In genomic region chr6:119430508-119430907, GRCm38 (mm10) we compare ENCODE assay signal across 8 mouse cellular contexts. TPM values are rescaled to one million over a fixed set of nuclear protein-coding genes. Genes with fewer than 3 reads are reported as not detected.
DNase-seq lines count a peak whose midpoint lies in the region; ATAC-seq and TF ChIP-seq lines count a peak whose summit lies in the region.

No protein-coding gene starts in this region.

- no peak for ATAC-seq in heart, embryonic 12.5 days (ENCODE audit: insufficient number of reproducible peaks, low FRiP score)

- peak; percentile 76 for DNase-seq in heart, adult 8-10 months (ENCODE audit: low spot score)
- peak; percentile 51 to 62 for DNase-seq in B cell, adult 2 months
- peak; percentile 69 to 70 for DNase-seq in adrenal gland, adult 18-20 months (ENCODE audit: low spot score in 2 of 2)
- peak; percentile 40 to 59 for DNase-seq in frontal cortex, postnatal 25 days (ENCODE audit: low spot score in 2 of 2)
- peak; percentile 89 for DNase-seq in kidney, adult 9 months
- DNase-seq in lung, adult 2 months = peak; percentile 71
- DNase-seq in splenic B cell, adult 2 months (ENCODE audit: low read depth, low spot score) = peak; percentile 52

- H3K4me2 ChIP-seq in heart, embryonic 12.5 days = no peak overlapping the region

- no peak overlapping the region for H3K9ac ChIP-seq in heart, embryonic 12.5 days

- no peak for TF ChIP-seq POLR2A in lung, adult 2 months (IDR thresholded peaks at IDR 0.05; ENCODE audit: borderline replicate concordance, extremely low read depth, low read depth, low read length)

- peaks cover 5% of the 10 kb centered on the region for H3K4me1 ChIP-seq in heart, embryonic 12.5 days (replicated peaks)
- peaks cover 2% of the 10 kb centered on the region; the same call in 1 of the 2 replicates for H3K4me1 ChIP-seq in lung, adult 2 months (ENCODE audit: control insufficient read depth, insufficient read depth, low read length)

- H3K27me3 ChIP-seq in heart, embryonic 12.5 days (replicated peaks) = no peaks in the 10 kb centered on the region
- no peaks in the 10 kb centered on the region for H3K27me3 ChIP-seq in splenic B cell, adult 2 months (ENCODE audit: control insufficient read depth, insufficient read depth, low read length, poor library complexity, severe bottlenecking)

- H3K4me3 ChIP-seq in heart, embryonic 12.5 days = no peak overlapping the region
- no peak overlapping the region for H3K4me3 ChIP-seq in lung, adult 2 months (replicated peaks; ENCODE audit: extremely low read depth, low read depth, low read length)

- no peak overlapping the region for H3K27ac ChIP-seq in heart, embryonic 12.5 days (ENCODE audit: poor library complexity, severe bottlenecking)

- no peaks in the 10 kb centered on the region; the same call in 1 of the 2 replicates for H3K36me3 ChIP-seq in heart, embryonic 12.5 days
- H3K36me3 ChIP-seq in splenic B cell, adult 2 months (ENCODE audit: control insufficient read depth, insufficient read depth, low read length, poor library complexity, severe bottlenecking) = no peaks in the 10 kb centered on the region

- WGBS in heart, embryonic 12.5 days = 27% methylated on average over 2 of the region's 2 CpGs
- WGBS in lung, adult 2 months = 20% methylated on average over 2 of the region's 2 CpGs

- TF ChIP-seq CTCF in lung, adult 2 months (IDR thresholded peaks at IDR 0.05; ENCODE audit: insufficient read depth, low read length) = peak; percentile 37; the same call in 1 of the 2 replicates

- H3K9me3 ChIP-seq in heart, embryonic 12.5 days (replicated peaks) = no peaks in the 10 kb centered on the region

RNA-seq across cellular contexts. Expression of gene Adipor2, which starts 13.0 kb away (rescaled TPM):
- total RNA-seq in heart, adult 8-10 months (2022) = 10 to 100 TPM; 53.7 to 69.1 (median 61.2) TPM
- polyA plus RNA-seq in heart, embryonic 12.5 days (2016; fragmentation: Nextera tagmentation; extraction: Ambion mirVana) = 27.8 and 30.2 TPM in 2 replicates
- 100 to 1,000 TPM; 191 to 229 TPM for total RNA-seq in adrenal gland, adult 18-20 months (2021)
- 63.6 and 81.0 TPM in 2 replicates for polyA plus RNA-seq in lung, adult 2 months (2012; rRNA removed)

RNA-seq across cellular contexts. Expression of gene Fbxl14, which starts 49.0 kb away (rescaled TPM):
- 10 to 100 TPM; 14.7 to 18.1 (median 16.2) TPM for total RNA-seq in heart, adult 8-10 months (2022)
- 4.0 and 4.1 TPM in 2 replicates for polyA plus RNA-seq in heart, embryonic 12.5 days (2016; fragmentation: Nextera tagmentation; extraction: Ambion mirVana)
- total RNA-seq in adrenal gland, adult 18-20 months (2021) = 10 to 100 TPM; 31.7 to 34.1 TPM
- polyA plus RNA-seq in lung, adult 2 months (2012; rRNA removed) = 77.7 and 84.9 TPM in 2 replicates
